Mouse (Mus musculus) CD4-positive, CD25-positive, alpha-beta regulatory T cell, adult 2 months (primary cell): Measurements from ENCODE around the gene Dclk3.

Experiments used
- DNase-seq: peaks from one replicate; pipeline ENCODE4 v3.0.0-alpha.2; 2012; ENCODE audit warnings: low read depth, low spot score

Dclk3 gene

DNA sequence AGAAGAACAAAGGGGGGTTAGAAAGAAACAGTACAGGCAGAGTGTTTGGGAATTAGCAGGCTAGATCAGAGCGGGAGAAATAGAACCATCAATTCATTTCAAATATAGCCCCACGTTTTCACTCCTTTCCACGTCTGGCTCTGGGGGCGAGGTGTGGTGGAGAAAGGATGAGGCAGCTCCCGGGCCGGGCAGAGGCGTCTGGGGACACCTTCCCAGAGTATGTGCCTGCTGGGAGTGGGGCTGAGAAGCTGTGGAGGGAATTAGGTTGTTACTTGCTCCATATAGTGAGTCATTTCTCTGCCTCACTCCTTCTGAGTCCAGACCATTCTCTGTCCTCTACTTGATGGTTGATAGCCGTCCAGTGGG, 938 bp downstream of the Dclk3 start:
- DNase-seq, result no peak

- DNase-seq, result no peak
These were observed 1.6 kb downstream of the Dclk3 start for GRCm38 (mm10) chr9:111440446-111440845.

DNA sequence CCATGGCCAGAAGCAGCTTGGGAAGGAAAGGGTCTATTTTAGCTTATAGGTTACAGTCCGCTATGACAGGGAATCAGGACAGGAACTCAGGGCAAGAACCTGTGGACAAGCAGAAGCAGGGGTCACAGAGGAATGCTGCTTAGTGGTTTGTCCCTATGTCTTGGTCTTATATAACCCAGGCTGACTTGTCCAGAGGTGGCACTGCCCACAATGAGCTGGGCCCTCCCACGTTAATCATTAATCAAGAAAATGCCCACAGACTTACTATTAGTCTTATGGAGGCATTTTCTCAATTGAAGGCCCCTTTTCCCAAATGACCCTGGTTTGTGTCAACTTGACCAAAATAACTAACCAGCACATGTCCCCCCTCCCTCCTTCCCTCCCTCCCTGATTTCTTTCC, 2.3 kb downstream of the Dclk3 start:
- no peak for DNase-seq

DNA sequence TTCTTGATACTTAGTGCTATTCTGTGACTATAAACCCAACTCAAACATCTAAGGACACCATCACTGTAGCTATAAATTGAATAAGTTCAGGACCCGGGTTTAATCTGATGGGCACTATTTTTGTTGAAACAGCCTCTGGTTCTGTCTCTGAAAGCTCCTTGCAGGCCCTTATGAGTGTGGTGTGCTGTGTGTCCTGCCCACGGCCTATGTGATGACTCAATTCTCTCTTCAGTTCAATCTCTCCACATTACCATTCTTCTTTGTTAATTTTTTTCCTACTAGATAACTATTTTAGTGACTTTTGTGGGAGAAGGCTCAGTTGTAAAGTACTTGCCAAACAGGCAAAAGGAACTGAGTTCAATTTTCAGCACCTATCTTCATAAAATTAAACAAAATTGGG, 7.3 kb downstream of the Dclk3 start:
- no peak for DNase-seq

DNA sequence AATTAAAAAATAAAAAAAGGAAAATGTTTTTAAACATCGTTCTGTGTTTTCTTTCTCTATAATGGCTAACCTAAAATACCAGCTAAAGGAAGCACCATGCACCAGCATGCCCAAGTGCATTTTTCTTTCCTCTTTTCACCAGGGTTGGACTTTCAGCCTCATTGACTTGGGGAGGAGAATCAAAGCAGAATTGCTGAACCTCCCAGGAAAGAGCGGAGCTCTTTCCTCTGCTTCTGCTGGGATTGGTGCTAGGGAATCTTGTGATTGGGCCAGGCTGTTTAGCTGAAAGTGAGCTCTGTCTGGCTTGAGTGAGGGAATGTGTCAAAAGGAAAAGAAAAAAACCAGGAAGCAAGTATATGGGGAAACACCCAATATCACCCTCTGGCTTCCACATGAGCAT, 10.1 kb downstream of the Dclk3 start:
- DNase-seq, result no peak

GRCm38 (mm10) chr9:111449880-111450279, 11.0 kb downstream of the Dclk3 start:
- no peak for DNase-seq

- no peak for DNase-seq
These were observed 12.0 kb downstream of the Dclk3 start for GRCm38 (mm10) chr9:111450853-111451404.

DNA sequence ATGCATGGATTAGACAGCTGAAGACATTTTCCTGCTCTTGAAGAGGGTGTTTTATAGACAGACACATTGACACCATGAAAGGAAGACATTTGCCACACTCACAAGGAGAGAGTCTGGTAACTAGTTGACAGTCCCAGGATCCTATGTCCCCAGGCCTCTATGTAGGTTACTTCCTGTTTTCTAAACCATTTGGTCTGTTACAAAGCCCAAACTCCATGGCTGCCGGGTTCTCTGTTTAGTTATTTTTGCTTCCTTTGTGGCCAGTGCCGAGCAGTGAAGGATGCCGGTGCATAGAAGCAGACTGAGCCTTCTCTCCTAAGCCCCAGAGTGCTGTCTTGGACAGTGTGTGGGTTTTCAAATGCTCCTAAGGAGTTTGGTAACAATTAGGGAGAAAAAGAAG, 15.0 kb downstream of the Dclk3 start:
- DNase-seq, result no peak

GRCm38 (mm10) chr9:111457176-111457935, 18.5 kb downstream of the Dclk3 start:
- DNase-seq, result no peak

- DNase-seq, result no peak
These were observed 19.0 kb downstream of the Dclk3 start for GRCm38 (mm10) chr9:111457936-111458310.

DNA sequence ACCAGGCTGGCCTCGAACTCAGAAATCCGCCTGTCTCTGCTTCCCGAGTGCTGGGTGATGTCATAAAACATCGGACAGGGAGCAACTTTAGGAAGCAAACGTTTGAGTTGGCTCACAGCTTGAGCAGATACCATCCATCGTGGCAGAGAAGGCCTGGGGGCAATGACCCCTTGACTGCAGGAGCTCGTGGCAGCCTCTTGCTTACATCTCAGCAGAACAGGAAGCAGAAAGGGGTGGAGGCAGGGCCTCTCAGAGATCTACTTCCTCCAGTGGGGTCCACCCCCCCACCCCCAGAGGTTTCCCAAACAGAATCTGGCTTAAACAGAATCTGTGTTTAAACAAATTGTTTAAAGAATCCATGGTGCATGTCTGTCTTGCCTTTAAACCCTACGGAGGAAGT, 20.6 kb downstream of the Dclk3 start:
- no peak for DNase-seq

DNA sequence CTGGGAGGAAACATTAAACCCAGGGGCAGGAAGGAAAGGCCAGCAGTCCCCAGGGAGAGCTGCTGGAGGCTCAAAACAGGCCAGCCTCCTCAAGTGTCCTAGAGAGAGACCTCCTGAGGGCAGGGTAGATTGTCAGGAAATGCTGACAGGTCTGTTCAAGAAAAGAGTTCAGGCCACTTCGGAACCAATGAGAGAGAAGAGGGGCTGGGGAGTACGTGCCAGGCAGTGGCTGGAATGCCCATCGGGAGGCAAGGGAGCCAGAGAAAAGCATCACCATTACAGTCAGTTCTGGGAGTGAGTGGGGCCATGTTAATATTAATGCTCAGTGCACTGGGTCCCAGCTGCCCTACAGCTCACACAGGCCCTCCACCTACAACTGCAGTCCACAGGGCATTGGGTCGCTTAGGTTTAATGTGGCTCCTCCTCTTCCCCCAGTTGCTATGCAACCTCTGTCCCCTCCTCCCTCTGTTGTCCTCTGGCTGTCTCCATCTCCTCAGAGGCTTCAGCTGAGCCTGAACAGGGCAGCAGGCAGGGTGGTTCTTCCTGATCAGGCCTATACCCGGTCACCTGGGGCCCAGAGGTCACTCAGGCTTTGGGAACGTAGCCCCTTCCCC, 21.4 kb downstream of the Dclk3 start:
- DNase-seq, result no peak

DNA sequence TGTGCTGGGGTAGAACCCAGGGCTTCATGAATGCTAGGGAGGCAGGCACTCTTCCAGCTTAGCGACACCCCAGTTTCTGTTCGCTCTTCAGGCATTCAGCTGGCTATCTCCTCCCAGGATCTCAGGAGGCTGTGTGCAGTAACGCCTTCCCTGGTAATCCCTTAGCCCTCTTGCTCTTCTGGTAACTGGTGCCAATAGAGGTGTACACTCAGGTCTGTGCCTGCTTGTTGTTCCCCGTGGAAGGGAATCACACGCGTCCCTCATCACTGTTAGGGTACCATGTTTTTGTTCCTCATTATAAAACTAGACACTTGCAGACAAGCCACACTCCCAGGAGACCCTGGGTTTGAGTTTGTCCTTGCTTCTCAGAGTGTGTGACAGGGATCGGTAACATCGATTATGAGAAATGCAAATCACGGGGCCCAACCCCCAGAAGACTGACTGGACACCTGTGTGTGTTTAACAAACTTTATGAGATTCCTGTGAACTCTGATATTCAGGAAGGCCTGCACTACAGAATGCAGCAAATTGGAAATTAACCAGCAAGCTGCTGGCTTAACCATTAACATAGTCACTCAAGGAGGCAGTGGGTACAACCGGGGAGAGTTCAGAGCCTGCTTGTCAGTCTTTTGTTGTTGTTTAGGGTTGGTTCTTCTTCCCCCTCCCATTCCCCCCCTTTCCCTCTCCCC, 22.7 kb downstream of the Dclk3 start:
- no peak for DNase-seq

DNA sequence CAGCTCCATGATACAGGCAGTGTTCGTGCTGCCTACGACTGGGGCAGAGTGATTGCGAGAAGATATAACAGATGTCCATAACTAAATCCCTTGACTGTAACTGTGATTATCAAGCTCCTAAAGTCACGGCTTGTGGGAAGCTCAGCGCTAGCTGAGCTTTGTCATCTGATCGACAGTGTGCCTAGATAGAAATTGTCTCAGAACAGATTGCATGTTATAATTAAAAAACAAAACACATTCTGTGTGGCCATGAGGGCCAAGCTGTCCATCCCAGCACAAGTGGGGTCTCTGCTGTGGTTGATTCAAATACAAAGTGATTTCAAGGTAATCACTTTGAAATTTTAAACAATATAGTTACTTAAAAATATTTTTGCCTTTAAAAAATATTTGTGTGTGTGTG, 26.8 kb downstream of the Dclk3 start:
- DNase-seq, result no peak

GRCm38 (mm10) chr9:111473686-111474457, 35.0 kb downstream of the Dclk3 start:
- DNase-seq, result no peak

GRCm38 (mm10) chr9:111474458-111474745, 35.5 kb downstream of the Dclk3 start:
- no peak for DNase-seq

GRCm38 (mm10) chr9:111475281-111475680, 36.4 kb downstream of the Dclk3 start:
- DNase-seq, result no peak

DNA sequence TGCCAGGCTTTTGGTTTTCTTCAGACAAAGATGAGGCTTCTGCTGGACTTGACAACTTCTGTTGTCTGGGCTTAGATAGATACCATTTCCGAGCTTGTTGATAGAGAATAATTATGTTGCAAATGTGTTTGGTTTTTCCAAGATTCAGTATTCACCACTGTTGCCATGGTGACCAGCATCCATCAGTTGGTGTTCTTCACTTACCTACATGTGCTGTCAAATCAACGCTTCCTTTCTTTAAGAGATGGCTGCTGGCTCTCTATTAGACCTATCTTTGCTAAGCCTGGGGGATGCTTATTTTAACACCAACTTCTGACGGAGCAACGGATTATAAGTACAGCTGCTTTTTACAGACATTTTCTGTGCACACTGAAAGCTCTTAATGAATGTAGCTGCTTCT, 37.1 kb downstream of the Dclk3 start:
- DNase-seq, result no peak

DNA sequence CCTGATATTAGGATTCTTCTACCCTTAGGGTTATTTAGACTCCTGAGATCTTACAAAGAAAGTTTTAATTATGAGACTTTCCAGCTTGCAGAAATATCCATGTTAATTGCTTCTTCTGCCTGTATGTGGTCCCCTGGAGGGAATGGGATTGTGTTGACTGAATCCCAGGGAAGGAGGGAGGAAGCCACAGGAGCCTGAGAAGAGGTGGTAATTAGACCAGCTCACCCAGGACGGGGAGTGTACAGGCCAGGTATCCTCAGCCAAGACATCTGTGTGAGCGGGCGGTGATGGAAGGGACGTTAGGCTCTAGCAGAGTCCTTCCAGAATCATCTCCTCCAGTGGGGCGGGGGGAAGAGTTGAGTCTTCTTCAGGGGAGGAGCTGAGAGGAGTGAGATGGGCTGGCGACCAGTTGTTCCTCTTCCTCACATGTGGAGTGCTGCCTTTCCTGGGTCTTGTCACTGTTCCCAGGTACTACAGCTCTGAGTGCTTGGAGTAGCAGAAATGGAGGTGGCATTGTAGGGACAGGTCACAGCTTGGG, 37.7 kb downstream of the Dclk3 start:
- no peak for DNase-seq

DNA sequence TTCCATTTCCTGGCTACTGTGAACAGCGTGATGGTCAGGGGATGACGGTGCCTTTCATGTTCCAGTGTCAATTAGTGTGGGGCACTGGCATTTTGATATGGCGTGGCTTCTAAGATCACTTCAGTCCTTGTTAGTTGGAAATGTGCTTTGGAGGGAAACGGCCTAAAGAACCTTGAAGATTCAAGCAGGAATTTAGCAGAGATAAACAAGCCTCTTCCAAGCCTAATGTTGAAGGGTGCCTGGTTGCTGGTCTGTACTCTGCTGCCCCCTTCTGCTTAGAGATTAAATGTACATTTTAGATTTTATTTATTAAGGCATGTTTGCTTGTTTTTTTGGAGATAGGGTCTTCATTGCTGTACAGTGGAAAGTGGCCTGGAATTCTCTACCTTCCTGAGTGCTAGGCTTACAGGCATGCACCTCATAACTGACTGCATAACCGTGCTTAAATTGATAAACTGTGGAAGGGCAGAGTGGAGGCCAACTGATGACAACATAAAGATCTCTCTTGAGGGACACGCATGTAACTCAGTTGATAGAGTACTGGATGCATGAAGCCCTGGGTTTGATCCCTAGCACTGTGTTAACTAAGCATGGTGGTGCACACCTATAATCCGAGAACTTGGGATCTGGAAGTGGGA, 40.1 kb downstream of the Dclk3 start:
- DNase-seq, result no peak

GRCm38 (mm10) chr9:111481011-111481410, 42.1 kb downstream of the Dclk3 start:
- no peak for DNase-seq
